Mouse (Mus musculus): ENCODE data around the gene Hoxc12.

Hoxc12 gene

DNA sequence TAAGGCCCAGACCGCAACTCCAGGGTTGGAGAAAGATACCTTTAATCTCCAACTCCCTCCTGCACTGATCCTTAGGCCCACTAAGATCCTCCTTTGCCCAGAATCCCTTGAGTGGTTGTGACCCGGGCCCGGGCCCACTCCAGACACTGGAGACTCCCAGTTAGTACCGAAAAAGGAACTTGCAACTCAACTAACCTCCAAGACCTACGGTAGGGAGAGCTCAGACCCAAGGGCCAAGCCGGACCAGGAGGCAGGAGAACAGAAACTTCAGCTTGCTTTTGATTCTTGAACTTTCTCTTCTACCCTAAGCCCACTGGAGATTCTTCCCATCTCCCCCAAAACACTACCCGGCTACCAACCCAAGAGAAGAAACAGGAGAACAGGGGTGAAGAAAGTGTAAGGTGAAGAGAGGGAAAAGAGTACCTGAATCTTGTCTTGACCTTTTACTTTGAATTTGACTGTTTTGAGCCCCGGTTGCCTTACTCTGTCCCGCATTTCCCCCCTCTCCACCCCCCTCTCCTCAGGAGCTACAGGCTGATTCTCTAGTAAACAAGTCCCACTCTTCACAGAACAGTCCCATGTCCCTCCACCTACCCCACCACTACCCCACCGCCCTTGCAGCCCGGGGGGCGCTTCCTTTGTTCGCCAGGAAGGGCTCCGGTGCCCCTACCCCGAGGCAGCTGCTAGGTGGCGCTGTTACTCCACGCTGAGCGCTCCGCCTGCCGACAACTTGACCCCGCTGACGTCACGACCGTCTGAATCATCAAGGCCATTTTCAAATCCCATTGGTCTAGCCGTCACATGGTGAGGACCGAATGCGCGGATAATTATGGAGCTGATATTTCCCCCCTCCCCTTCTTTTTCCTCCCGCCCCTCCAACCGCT lies 29.6 kb downstream of the Hoxc12 start:
- peak; percentile 93 for DNase-seq

DNA sequence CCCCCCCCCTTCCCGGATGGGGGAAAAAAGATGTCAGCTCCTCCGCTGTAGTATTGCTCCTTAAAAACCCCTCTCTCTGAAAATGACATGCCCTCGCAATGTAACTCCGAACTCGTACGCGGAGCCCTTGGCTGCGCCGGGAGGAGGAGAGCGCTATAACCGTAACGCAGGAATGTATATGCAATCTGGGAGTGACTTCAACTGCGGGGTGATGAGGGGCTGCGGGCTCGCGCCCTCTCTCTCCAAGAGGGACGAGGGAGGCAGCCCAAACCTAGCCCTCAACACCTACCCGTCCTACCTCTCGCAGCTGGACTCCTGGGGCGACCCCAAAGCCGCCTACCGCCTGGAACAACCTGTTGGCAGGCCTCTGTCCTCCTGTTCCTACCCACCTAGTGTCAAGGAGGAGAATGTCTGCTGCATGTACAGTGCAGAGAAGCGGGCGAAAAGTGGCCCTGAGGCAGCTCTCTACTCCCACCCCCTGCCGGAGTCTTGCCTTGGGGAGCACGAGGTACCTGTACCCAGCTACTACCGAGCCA lies 30.3 kb downstream of the Hoxc12 start, which contains the start of gene Hoxc10:
Hoxc10 (plus strand) TSS at position 21 of the 536 bp plus-strand sequence.
- no peak for DNase-seq

DNA sequence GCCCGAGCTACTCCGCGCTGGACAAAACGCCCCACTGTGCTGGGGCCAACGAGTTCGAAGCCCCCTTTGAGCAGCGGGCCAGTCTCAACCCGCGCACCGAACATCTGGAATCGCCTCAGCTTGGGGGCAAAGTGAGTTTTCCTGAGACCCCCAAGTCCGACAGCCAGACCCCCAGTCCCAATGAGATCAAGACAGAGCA lies 30.7 kb downstream of the Hoxc12 start, which contains the start of gene Hoxc5:
Hoxc5 (plus strand) TSS at position 132 of the 199 bp plus-strand sequence.
- DNase-seq, result no peak

- DNase-seq, result no peak
Measured at GRCm38 (mm10) chr15:102967511-102968397, 31.2 kb downstream of the Hoxc12 start.

- no peak for DNase-seq
Measured at GRCm38 (mm10) chr15:102969296-102969695, 32.7 kb downstream of the Hoxc12 start.

DNA sequence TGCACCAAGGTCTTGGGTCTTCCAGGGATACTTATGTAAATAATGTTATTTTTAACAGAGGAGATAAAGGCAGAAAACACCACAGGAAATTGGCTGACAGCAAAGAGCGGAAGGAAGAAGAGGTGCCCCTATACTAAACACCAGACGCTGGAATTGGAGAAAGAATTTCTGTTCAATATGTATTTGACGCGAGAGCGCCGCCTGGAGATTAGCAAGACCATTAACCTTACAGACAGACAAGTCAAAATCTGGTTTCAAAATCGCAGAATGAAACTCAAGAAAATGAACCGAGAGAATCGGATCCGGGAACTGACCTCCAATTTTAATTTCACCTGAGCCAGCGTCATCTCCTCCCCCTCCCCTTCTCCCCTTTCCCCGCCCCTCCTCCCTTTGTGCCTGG lies 34.2 kb downstream of the Hoxc12 start:
- no peak for DNase-seq

DNA sequence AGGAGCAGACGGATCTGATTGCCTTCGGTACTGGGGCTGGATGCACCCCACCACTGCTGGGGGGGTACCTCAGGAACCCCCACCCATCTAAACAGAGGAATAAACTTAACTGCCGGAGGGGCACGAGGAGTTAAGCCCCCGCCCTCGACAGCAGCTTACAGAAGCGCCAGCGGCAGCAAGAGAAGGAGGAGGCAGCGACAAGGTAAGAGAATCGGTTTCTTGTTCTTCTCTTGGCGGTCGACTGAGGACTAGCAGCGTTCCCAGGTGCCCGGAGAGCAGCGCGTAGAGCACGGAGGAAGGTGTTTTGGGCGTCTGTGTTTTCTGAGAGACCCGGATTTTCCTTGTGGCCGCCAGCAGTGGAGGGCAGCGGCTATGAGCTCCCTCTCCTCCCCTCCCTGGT lies 35.7 kb downstream of the Hoxc12 start:
- DNase-seq, result no peak

DNA sequence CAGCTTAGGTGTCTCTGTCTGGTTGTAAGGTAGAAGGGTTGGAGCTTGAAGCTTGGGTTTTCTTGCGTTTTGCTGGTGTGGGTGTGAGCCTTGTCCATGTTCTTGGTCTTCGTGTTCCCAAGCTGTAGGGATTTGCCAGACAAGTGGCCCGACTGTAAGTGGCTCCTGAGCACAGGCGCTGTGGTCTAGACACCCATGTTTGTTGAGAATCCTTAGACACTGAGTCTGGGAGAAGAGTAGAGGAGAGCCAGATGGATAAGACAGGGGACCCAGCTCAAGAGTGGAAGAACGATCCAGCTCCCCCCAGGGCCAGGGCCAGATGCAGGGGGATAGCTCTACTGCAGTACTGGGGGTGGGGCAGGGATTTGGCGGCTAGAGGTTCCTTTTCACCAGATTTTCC lies 36.2 kb downstream of the Hoxc12 start:
- DNase-seq, result no peak

DNA sequence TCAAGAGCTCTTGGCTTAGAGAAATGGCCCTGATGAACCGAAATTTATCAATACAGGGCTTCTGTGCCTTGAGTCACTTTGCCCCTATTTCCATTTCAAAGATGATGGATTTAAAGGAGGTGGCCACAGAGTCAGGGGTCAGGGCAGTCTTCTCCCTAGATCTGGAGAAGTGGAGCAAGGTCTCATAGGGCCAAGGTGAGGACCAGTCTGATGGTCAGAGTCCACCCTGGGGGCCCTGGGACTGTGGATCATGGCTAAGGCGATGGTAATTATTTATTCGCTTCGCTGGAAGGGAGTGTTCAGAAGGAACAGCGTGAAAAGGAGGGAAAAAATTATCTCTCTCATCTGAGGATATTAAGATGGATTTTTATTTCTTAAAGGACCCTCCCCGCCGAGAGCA lies 38.5 kb downstream of the Hoxc12 start:
- DNase-seq, result no peak

DNA sequence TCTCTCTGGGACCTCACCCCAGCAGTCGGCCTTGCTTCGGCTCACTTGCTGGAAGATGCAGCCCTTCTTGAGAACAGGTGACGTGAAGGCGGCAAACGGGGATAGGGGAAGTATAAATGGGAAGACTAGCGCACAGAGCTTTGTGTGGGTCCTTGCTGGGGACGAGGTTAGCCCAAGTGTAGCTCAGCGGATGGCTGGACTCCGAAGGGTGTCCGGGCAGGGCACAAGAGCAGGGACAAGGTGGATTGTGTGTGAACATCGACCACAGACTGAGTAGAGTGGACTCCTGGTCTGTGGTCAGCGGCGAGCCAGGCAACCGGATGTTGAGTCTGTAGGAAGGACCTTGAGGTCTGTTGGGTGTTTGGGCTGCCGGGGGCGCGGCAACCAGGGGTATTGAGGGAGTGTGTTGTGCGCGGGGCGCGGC lies 39.1 kb downstream of the Hoxc12 start:
- peak; percentile 63 for DNase-seq

GRCm38 (mm10) chr15:102976171-102976570 lies 39.6 kb downstream of the Hoxc12 start, which contains the start of gene Hoxc9:
Gene Hoxc9 (plus strand): TSS chr15:102976439.
- no peak for DNase-seq

DNA sequence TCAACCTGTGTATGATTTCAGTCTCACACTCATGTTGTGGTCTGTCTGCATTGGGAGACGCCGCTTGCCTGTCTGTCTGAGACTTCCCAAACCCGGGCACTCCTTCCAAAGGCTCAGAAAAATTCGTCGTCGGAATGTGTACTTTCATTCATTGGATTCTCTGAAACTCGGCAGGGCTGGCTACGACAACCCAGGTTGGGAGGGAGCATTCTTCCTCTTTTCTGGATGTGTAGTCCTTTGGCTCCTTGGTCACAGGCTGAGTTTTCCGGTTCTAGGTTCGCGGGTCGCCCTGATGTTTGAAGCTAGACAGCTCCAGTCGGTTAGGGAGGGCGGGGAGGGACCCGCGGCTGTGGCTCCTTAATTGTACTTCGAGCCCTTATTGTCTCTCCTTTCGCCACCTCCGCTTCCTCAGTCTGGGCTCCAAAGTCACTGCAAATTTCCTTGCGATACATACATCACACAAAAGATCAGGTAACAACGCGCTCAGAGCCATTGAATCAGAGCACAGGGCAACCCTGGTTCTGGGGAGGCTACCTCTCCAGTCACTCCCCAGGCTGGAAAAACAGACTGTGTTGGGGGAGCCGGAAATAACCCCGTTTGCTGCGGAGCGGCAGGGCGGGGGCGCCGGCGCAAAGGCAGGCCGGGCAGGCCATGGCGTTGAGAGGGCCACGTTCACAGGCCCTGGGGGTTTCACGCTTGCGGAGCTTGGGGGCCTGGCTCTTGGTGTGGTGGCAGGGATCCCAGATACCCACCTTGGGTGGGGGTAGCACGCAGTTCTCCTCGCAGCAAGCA lies 40.3 kb downstream of the Hoxc12 start:
- no peak for DNase-seq

DNA sequence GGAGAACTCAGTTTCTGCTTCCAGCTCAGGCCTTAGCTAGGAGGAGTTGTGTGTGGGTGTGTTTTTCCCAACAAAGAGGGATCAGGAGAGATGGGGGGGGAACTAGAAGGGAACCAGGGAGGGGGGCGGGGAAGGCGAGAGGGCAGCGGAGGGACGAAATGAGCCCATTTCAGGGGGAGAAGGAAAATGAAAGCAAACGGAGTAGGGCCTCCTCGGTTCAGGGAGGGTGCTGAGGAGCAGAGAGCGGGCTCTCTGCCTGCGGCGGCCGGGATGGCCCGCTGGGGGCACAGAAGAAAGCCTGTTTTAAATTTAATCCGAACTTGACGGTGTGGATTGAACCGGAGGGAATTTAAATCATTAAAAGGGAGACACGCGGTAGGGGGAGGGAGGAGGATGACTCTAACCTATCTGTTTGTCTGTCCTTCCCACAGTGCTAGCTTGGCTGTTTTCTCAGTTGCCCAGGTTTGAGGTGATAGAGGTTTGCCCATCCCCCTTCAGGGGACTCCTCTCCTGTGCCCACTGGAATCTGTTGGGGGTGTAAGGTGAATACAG lies 40.9 kb downstream of the Hoxc12 start:
- DNase-seq, result no peak

GRCm38 (mm10) chr15:102978615-102979515 lies 42.3 kb downstream of the Hoxc12 start:
- no peak for DNase-seq

GRCm38 (mm10) chr15:102979936-102980335 lies 43.4 kb downstream of the Hoxc12 start:
- DNase-seq, result no peak

GRCm38 (mm10) chr15:102980352-102980751 lies 43.8 kb downstream of the Hoxc12 start:
- no peak for DNase-seq

- DNase-seq, result no peak
Measured at GRCm38 (mm10) chr15:102980912-102981311, 44.4 kb downstream of the Hoxc12 start.

- DNase-seq, result no peak
Measured at GRCm38 (mm10) chr15:102981379-102982288, 45.1 kb downstream of the Hoxc12 start.

DNA sequence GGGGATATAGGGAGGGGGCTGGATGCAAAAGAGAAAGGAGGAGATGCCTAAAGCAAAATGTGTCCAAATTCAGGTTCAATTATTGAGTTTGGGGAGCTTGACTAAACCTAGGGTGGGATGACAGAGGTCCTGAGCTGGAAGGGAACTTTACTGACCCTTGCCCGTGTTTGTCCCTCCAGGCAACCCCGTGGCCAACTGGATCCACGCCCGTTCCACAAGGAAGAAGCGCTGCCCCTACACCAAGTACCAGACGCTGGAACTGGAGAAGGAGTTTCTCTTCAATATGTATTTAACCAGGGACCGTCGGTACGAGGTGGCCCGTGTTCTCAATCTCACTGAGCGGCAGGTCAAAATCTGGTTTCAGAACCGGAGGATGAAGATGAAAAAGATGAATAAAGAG lies 47.2 kb downstream of the Hoxc12 start:
- no peak for DNase-seq

GRCm38 (mm10) chr15:102984521-102984920 lies 48.0 kb downstream of the Hoxc12 start:
- DNase-seq, result no peak
